Mouse (Mus musculus) thymus, postnatal 10 days (tissue): ENCODE results near the gene Cramp1l.

ENCODE experiments used
- DNase-seq, 2 experiments: peaks; one replicate each; pipeline ENCODE4 v3.0.0; 2021; ENCODE audit warnings: low spot score in 2 of 2

The Cramp1l gene

GRCm38 (mm10) chr17:25015655-25016291, at the start of gene Cramp1l, which contains the start of gene Ift140:
TSS of gene Cramp1l (minus strand) at chr17:25015788.
TSS of gene Ift140 (plus strand) at chr17:25016085.
- DNase-seq: peak; percentile 97

GRCm38 (mm10) chr17:25065189-25065588, 49.6 kb upstream of the Cramp1l start:
- no peak for DNase-seq

DNA sequence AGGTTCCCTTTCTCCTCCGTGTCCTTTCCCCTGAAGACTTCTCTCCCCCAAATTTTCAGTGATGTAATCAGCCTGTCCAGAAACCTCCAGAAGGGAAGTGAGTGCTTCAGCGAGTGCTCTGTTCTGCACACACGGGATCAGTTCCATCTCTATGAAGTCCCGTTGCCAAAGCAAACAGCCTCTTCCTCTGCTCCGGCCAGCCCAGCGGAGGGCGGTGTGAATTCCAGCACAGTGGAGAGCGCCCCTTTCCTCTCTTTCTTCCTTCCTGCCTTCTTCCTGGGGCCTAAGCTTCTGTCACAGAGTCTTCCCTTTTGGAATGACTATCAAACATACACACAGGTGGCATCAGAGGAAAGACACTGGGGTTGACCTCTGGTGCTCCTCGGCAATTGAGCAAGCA, 48.8 kb upstream of the Cramp1l start:
- no peak for DNase-seq

- no peak for DNase-seq
Observed at GRCm38 (mm10) chr17:25063872-25064271, 48.3 kb upstream of the Cramp1l start.

- DNase-seq: no peak
Observed at GRCm38 (mm10) chr17:25063261-25063660, 47.7 kb upstream of the Cramp1l start.

- DNase-seq: no peak
Observed at GRCm38 (mm10) chr17:25057041-25057440, 41.5 kb upstream of the Cramp1l start.

- DNase-seq: no peak
Observed at GRCm38 (mm10) chr17:25053274-25053673, 37.7 kb upstream of the Cramp1l start.

DNA sequence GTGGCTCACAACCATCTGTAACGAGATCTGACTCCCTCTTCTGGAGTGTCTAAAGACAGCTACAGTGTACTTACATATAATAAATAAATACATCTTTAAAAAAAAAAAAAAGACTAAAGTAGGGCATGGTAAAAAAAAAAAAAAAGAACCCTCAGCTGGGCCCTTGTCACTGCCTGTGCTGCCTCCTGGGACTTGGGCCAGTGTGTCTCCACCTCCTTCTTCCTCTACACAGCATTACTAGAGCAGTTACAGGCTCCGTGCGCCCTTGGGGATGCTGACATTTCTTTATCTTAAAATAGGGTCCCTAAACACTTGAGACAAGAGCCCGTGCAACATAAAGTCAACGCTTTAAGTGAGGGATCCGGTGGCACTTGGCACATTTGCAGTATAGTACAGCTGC, 31.6 kb upstream of the Cramp1l start:
- DNase-seq: no peak

DNA sequence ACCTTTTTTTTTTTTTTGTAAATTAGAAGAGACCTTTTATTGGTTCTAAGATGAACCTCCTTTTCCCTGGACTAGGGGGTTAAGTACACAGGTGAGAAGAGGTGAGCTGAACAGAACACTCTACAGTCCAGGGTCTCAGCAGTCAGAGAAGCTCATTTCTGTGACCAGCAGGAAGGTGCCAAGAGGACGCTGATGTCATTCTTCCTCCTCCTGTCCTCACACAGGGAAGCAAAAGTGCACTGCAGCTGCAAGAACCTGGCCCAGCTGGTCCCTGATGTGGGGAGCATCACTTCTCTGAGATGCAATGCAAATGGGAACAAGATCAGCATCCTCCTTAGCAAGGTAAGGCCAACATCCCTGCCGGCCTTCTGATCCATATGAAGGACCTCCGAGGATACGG, 29.7 kb upstream of the Cramp1l start:
- no peak for DNase-seq

DNA sequence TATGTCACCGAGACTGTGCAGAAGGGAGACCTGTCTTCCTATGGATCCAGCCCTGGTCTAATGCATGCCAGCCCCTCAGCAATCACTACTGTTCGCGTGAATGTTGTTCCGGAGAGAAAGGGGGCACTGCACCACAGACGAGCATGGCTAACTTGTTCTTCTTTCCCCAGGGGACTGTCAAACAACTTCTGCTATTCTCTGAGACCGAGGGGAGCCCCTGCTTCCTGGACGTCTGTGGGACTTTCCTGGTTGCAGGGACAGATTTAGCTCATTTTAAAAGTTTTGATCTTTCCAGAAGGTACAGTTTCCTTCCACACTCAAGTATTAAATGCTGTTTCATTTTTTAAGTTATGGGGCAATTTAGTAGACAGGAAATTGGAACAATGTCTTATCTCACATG, 29.3 kb upstream of the Cramp1l start:
- DNase-seq: no peak

DNA sequence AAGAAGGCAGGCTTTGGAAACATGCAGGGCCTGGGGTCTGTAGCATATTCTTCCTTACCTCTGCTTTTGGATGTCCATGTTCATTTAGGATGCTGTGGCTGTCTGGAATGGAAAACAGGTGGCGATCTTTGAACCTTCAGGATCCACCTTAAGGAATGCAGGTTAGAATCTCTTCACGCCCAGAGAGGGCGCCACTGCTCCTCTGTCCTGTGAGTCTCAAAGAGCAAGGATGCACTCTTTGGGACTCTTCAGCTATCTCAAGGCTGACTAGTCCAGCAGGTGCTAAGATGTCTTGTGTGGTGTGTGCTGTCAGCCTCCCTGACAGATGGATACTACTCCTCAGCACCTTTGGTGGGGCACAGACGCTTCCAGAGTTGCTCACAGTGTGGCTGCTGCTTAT, 20.6 kb upstream of the Cramp1l start:
- DNase-seq: no peak

DNA sequence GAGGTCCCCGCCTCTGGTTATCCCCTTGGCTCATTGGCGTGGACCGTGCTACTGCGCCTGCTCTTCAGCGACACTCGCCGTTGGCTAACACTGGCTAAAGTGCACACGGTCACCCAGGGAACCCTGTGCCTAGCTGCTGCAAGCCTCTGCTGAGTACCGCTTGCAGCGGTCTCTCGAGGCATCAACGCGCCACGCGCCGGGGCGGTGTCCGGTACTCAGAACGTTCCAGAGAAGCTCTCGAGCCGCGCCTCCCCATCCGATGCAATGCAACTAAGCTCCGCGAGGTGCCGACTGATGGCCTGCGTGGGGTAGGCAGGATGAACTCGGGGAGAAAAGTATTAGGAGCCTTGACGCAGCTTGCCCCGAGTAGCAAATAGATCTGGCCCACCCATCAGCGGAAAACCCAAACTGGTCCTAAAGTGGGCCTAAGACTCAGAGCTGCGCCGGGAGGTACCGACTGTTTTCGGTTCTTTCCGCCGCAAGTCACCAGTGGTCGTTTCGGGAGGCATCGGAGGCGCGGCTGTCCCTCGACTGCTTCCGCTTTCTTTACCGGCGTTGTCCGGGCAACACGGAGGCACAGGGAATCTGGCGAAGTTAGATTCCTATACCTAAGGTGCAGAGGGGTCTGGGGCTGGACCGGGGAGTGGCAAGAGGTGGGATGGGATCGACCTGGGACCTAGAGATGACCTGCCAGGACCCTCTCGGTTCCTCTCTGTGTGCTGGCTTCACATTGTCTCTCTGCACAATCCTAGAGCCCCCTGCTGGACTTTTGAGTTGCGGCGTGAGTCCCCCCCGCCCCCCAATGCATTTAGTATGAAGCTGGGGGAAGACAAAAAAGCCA, 924 bp upstream of the Cramp1l start:
- DNase-seq: peak; percentile 49 to 58

GRCm38 (mm10) chr17:25014841-25015570, 582 bp downstream of the Cramp1l start:
- DNase-seq: peak; percentile 21 to 37

- peak; percentile 24 to 34 for DNase-seq
Observed at GRCm38 (mm10) chr17:25013606-25014501, 1.7 kb downstream of the Cramp1l start.

- no peak for DNase-seq
Observed at GRCm38 (mm10) chr17:25007480-25007879, 8.1 kb downstream of the Cramp1l start.

GRCm38 (mm10) chr17:25005102-25005501, 10.5 kb downstream of the Cramp1l start:
- DNase-seq: no peak

GRCm38 (mm10) chr17:24994721-24995120, 20.9 kb downstream of the Cramp1l start:
- no peak for DNase-seq

DNA sequence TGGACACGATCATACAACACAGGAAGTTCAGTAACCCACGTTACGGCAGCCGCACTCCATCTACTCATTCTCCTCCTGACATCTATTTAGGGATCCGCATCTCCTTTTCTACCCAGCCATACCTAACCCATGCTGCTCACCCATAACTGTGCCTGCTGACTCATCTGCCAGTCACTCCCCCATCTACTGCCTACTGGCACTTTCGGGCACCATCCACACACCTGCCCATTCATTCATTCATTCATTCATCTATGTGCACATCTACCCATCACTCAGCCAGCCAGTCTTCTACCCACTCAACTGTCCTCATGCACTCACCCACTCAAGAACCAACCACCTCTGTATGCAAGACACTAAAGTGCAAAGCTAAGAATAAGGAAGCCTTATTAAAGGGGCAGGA, 28.4 kb downstream of the Cramp1l start:
- DNase-seq: no peak

GRCm38 (mm10) chr17:24960852-24961715, 54.5 kb downstream of the Cramp1l start:
- DNase-seq: no peak

GRCm38 (mm10) chr17:24960135-24960851, 55.3 kb downstream of the Cramp1l start, which contains the start of gene Jpt2:
TSS of gene Jpt2 (minus strand) at chr17:24960689.
- DNase-seq: peak; percentile 95
